Mouse (Mus musculus): ENCODE results near the gene Anks3. TPM values are rescaled to one million over a fixed set of nuclear protein-coding genes. Genes with fewer than 3 reads are reported as not detected.

Anks3 gene
- polyA plus RNA-seq, 1 experiment from 2014 or later, result 21.6 TPM

- H3K9ac ChIP-seq (ENCODE audit: low read length), result no peak overlapping the region
- H3K27me3 ChIP-seq (ENCODE audit: control insufficient read depth, insufficient read depth, low read length), result no peaks in the 10 kb centered on the region
- no peak overlapping the region for H3K27ac ChIP-seq (replicated peaks)
- H3K4me2 ChIP-seq (replicated peaks; ENCODE audit: low read depth), result no peak overlapping the region
- no peak for DNase-seq (ENCODE audit: low spot score)
- no peaks in the 10 kb centered on the region for H3K4me1 ChIP-seq (replicated peaks; ENCODE audit: control insufficient read depth, insufficient read depth)
- H3K36me3 ChIP-seq (ENCODE audit: control insufficient read depth, insufficient read depth, low read length), result no peaks in the 10 kb centered on the region
- H3K9me3 ChIP-seq (ENCODE audit: control insufficient read depth, low read length), result no peaks in the 10 kb centered on the region
- no peak for TF ChIP-seq EP300 (optimal IDR thresholded peaks at IDR 0.05)
- TF ChIP-seq CTCF (IDR thresholded peaks at IDR 0.05; ENCODE audit: low read depth), result no peak
- 87% methylated on average over 4 of the region's 4 CpGs for WGBS
- no peak overlapping the region for H3K4me3 ChIP-seq (ENCODE audit: low read depth, low read length)
- no peak for ATAC-seq (ENCODE audit: low FRiP score, low TSS enrichment)
Observed at GRCm38 (mm10) chr16:4993276-4993675, 29.3 kb upstream of the Anks3 start.

- Histone ChIP-seq H3K27me3 (ENCODE audit: control insufficient read depth, insufficient read depth, low read length) (no peaks in the 10 kb centered on the region), H3K27ac (replicated peaks) (no peak overlapping the region), H3K4me2 (replicated peaks; ENCODE audit: low read depth) (no peak overlapping the region), H3K4me3 (ENCODE audit: low read depth, low read length) (no peak overlapping the region), H3K9me3 (ENCODE audit: control insufficient read depth, low read length) (no peaks in the 10 kb centered on the region), H3K9ac (ENCODE audit: low read length) (no peak overlapping the region), H3K36me3 (ENCODE audit: control insufficient read depth, insufficient read depth, low read length) (no peaks in the 10 kb centered on the region), H3K4me1 (replicated peaks; ENCODE audit: control insufficient read depth, insufficient read depth) (no peaks in the 10 kb centered on the region)
- WGBS, result 86% methylated on average over 12 of the region's 12 CpGs
- TF ChIP-seq EP300 (optimal IDR thresholded peaks at IDR 0.05) (no peak), CTCF (IDR thresholded peaks at IDR 0.05; ENCODE audit: low read depth) (no peak)
- ATAC-seq (ENCODE audit: low FRiP score, low TSS enrichment) (no peak), DNase-seq (ENCODE audit: low spot score) (no peak)
Observed at GRCm38 (mm10) chr16:4984717-4985116, 20.7 kb upstream of the Anks3 start.

- H3K9ac ChIP-seq (ENCODE audit: low read length), result no peak overlapping the region
- no peak overlapping the region for H3K27ac ChIP-seq (replicated peaks)
- ATAC-seq (ENCODE audit: low FRiP score, low TSS enrichment) (peak; percentile 88), DNase-seq (ENCODE audit: low spot score) (peak; percentile 60)
- TF ChIP-seq EP300 (optimal IDR thresholded peaks at IDR 0.05) (no peak), CTCF (IDR thresholded peaks at IDR 0.05; ENCODE audit: low read depth) (peak; percentile 78)
- no peaks in the 10 kb centered on the region for H3K27me3 ChIP-seq (ENCODE audit: control insufficient read depth, insufficient read depth, low read length)
- WGBS, result 72% methylated on average over 4 of the region's 4 CpGs
- H3K9me3 ChIP-seq (ENCODE audit: control insufficient read depth, low read length), result no peaks in the 10 kb centered on the region
- no peaks in the 10 kb centered on the region for H3K36me3 ChIP-seq (ENCODE audit: control insufficient read depth, insufficient read depth, low read length)
- H3K4me2 ChIP-seq (replicated peaks; ENCODE audit: low read depth), result no peak overlapping the region
- H3K4me1 ChIP-seq (replicated peaks; ENCODE audit: control insufficient read depth, insufficient read depth), result no peaks in the 10 kb centered on the region
- no peak overlapping the region for H3K4me3 ChIP-seq (ENCODE audit: low read depth, low read length)
Observed at GRCm38 (mm10) chr16:4979755-4980380, 15.9 kb upstream of the Anks3 start.

- no peak overlapping the region for H3K4me3 ChIP-seq (ENCODE audit: low read depth, low read length)
- ATAC-seq (ENCODE audit: low FRiP score, low TSS enrichment), result no peak
- H3K36me3 ChIP-seq (ENCODE audit: control insufficient read depth, insufficient read depth, low read length), result no peaks in the 10 kb centered on the region
- H3K27ac ChIP-seq (replicated peaks), result no peak overlapping the region
- H3K4me2 ChIP-seq (replicated peaks; ENCODE audit: low read depth), result no peak overlapping the region
- no peaks in the 10 kb centered on the region for H3K9me3 ChIP-seq (ENCODE audit: control insufficient read depth, low read length)
- TF ChIP-seq CTCF (IDR thresholded peaks at IDR 0.05; ENCODE audit: low read depth) (no peak), EP300 (optimal IDR thresholded peaks at IDR 0.05) (no peak)
- DNase-seq (ENCODE audit: low spot score), result peak; percentile 40
- WGBS, result 46% methylated on average over 5 of the region's 5 CpGs
- no peaks in the 10 kb centered on the region for H3K4me1 ChIP-seq (replicated peaks; ENCODE audit: control insufficient read depth, insufficient read depth)
- H3K27me3 ChIP-seq (ENCODE audit: control insufficient read depth, insufficient read depth, low read length), result no peaks in the 10 kb centered on the region
- no peak overlapping the region for H3K9ac ChIP-seq (ENCODE audit: low read length)
Observed at GRCm38 (mm10) chr16:4978275-4979051, 14.5 kb upstream of the Anks3 start.

- ATAC-seq (ENCODE audit: low FRiP score, low TSS enrichment) (no peak), DNase-seq (ENCODE audit: low spot score) (no peak)
- H3K27ac ChIP-seq (replicated peaks), result no peak overlapping the region
- TF ChIP-seq CTCF (IDR thresholded peaks at IDR 0.05; ENCODE audit: low read depth) (no peak), EP300 (optimal IDR thresholded peaks at IDR 0.05) (no peak)
- 66% methylated on average over 2 of the region's 2 CpGs for WGBS
- no peaks in the 10 kb centered on the region for H3K9me3 ChIP-seq (ENCODE audit: control insufficient read depth, low read length)
- H3K4me1 ChIP-seq (replicated peaks; ENCODE audit: control insufficient read depth, insufficient read depth), result no peaks in the 10 kb centered on the region
- H3K4me2 ChIP-seq (replicated peaks; ENCODE audit: low read depth), result no peak overlapping the region
- no peaks in the 10 kb centered on the region for H3K27me3 ChIP-seq (ENCODE audit: control insufficient read depth, insufficient read depth, low read length)
- no peak overlapping the region for H3K4me3 ChIP-seq (ENCODE audit: low read depth, low read length)
- H3K9ac ChIP-seq (ENCODE audit: low read length), result no peak overlapping the region
- no peaks in the 10 kb centered on the region for H3K36me3 ChIP-seq (ENCODE audit: control insufficient read depth, insufficient read depth, low read length)
Observed at GRCm38 (mm10) chr16:4976180-4976579, 12.2 kb upstream of the Anks3 start.

- 90% methylated on average over 5 of the region's 5 CpGs for WGBS
- Histone ChIP-seq H3K9me3 (ENCODE audit: control insufficient read depth, low read length) (no peaks in the 10 kb centered on the region), H3K27me3 (ENCODE audit: control insufficient read depth, insufficient read depth, low read length) (no peaks in the 10 kb centered on the region), H3K4me2 (replicated peaks; ENCODE audit: low read depth) (no peak overlapping the region), H3K4me3 (ENCODE audit: low read depth, low read length) (no peak overlapping the region), H3K27ac (replicated peaks) (no peak overlapping the region), H3K4me1 (replicated peaks; ENCODE audit: control insufficient read depth, insufficient read depth) (no peaks in the 10 kb centered on the region), H3K9ac (ENCODE audit: low read length) (no peak overlapping the region), H3K36me3 (ENCODE audit: control insufficient read depth, insufficient read depth, low read length) (no peaks in the 10 kb centered on the region)
- ATAC-seq (ENCODE audit: low FRiP score, low TSS enrichment), result no peak
- no peak for TF ChIP-seq CTCF (IDR thresholded peaks at IDR 0.05; ENCODE audit: low read depth)
- TF ChIP-seq EP300 (optimal IDR thresholded peaks at IDR 0.05), result no peak
- no peak for DNase-seq (ENCODE audit: low spot score)
Observed at GRCm38 (mm10) chr16:4974521-4974920, 10.5 kb upstream of the Anks3 start.

All from stomach, postnatal 0 days (tissue).